Mouse (Mus musculus) midbrain, embryonic 14.5 days (tissue): Measurements from ENCODE around the gene Anks1. TPM values are rescaled to one million over a fixed set of nuclear protein-coding genes. Genes with fewer than 3 reads are reported as not detected.

ENCODE experiments used
- ATAC-seq: fragments of 200-750 bp; cut with Nextera tagmentation; 2 replicates; pipeline ENCODE4 v1.8.0; 2017; ENCODE audit warnings: moderate number of reproducible peaks, moderate library complexity; ENCODE audit not compliant: low FRiP score, low TSS enrichment
- DNase-seq: peaks from one replicate; pipeline ENCODE4 v3.0.0-alpha.2; 2015
- H3K27ac ChIP-seq: fragments of 300-500 bp; sonication (generic); replicated peaks from 2 replicates; pipeline ENCODE4 v1.5.1; 2014; ENCODE audit warnings: mild to moderate bottlenecking, low read depth, low read length, moderate library complexity
- H3K27me3 ChIP-seq: fragments of 300-500 bp; sonication (generic); 2 replicates; pipeline ENCODE4 v1.6.1; 2014; ENCODE audit warnings: low read length, control low read depth, mixed read lengths; ENCODE audit not compliant: control insufficient read depth, insufficient read depth
- H3K36me3 ChIP-seq: fragments of 300-500 bp; sonication (generic); 2 replicates; pipeline ENCODE4 v1.6.1; 2014; ENCODE audit warnings: low read length, control low read depth; ENCODE audit not compliant: control insufficient read depth, insufficient read depth
- H3K4me1 ChIP-seq: fragments of 300-500 bp; sonication (generic); 2 replicates; pipeline ENCODE4 v1.6.1; 2014; ENCODE audit warnings: mild to moderate bottlenecking, antibody characterized with exemption, low read length, control low read depth; ENCODE audit not compliant: control insufficient read depth, insufficient read depth
- H3K4me2 ChIP-seq: fragments of 300-500 bp; sonication (generic); 2 replicates; pipeline ENCODE4 v1.6.1; 2014; ENCODE audit warnings: mild to moderate bottlenecking, low read length, moderate library complexity
- H3K4me3 ChIP-seq: fragments of 300-500 bp; sonication (generic); replicated peaks from 2 replicates; pipeline ENCODE4 v1.5.1; 2014; ENCODE audit warnings: low read depth, low read length
- H3K9ac ChIP-seq: fragments of 300-500 bp; sonication (generic); replicated peaks from 2 replicates; pipeline ENCODE4 v1.6.1; 2014; ENCODE audit warnings: mild to moderate bottlenecking, low read length, moderate library complexity
- H3K9me3 ChIP-seq: fragments of 300-500 bp; sonication (generic); 2 replicates; pipeline ENCODE4 v1.6.1; 2016; ENCODE audit warnings: low read length, control low read depth, mixed read lengths; ENCODE audit not compliant: control insufficient read depth
- WGBS: fragments of 180-500 bp; shearing (Covaris S2); extraction: QIAGEN DNeasy Blood & Tissue Kit; methylation state at CpG from one replicate; pipeline ENCODE4 v1.1.7; 2014; 5-methylcytosine and 5-hydroxymethylcytosine counted together
- polyA plus RNA-seq: library from polyadenylated mRNA; unstranded; fragments of >200 nt; fragmentation: Nextera tagmentation; extraction: Ambion mirVana; gene quantifications from 2 replicates; pipeline ENCODE4 v1.2.1, GENCODE M21; 2014

The Anks1 gene
- polyA plus RNA-seq, 1 experiment from 2014 or later: 69.2 TPM

GRCm38 (mm10) chr17:27938121-27938754, 29.1 kb downstream of the Anks1 start:
- no peak overlapping the region for H3K4me2 ChIP-seq
- no peak overlapping the region for H3K4me3 ChIP-seq
- H3K27me3 ChIP-seq: no peaks in the 10 kb centered on the region
- no peak for DNase-seq
- H3K9me3 ChIP-seq: no peaks in the 10 kb centered on the region
- WGBS: 88% methylated on average over 12 of the region's 12 CpGs
- H3K9ac ChIP-seq: no peak overlapping the region
- no peak overlapping the region for H3K27ac ChIP-seq
- no peaks in the 10 kb centered on the region for H3K36me3 ChIP-seq
- H3K4me1 ChIP-seq: peaks cover 6% of the 10 kb centered on the region; the same call in 1 of the 2 replicates
- ATAC-seq: no peak

- H3K27ac ChIP-seq: no peak overlapping the region
- no peak for DNase-seq
- 89% methylated on average over 5 of the region's 5 CpGs for WGBS
Measured at GRCm38 (mm10) chr17:27939028-27939427, 29.9 kb downstream of the Anks1 start.

GRCm38 (mm10) chr17:27940352-27940751, 31.2 kb downstream of the Anks1 start:
- Histone ChIP-seq H3K36me3 (no peaks in the 10 kb centered on the region), H3K4me1 (peaks cover 11% of the 10 kb centered on the region; the same call in 1 of the 2 replicates), H3K4me3 (no peak overlapping the region), H3K27ac (no peak overlapping the region), H3K27me3 (no peaks in the 10 kb centered on the region), H3K9ac (no peak overlapping the region), H3K9me3 (no peaks in the 10 kb centered on the region), H3K4me2 (no peak overlapping the region)
- ATAC-seq: no peak
- WGBS: 85% methylated on average over 4 of the region's 4 CpGs
- no peak for DNase-seq

More at GRCm38 (mm10) chr17:27939028-27939427, 29.9 kb downstream of the Anks1 start:
- H3K9ac ChIP-seq: no peak overlapping the region
- no peak overlapping the region for H3K4me2 ChIP-seq
- H3K4me3 ChIP-seq: no peak overlapping the region
- no peak for ATAC-seq
- H3K9me3 ChIP-seq: no peaks in the 10 kb centered on the region
- H3K36me3 ChIP-seq: no peaks in the 10 kb centered on the region
- no peaks in the 10 kb centered on the region for H3K27me3 ChIP-seq
- peaks cover 6% of the 10 kb centered on the region; the same call in 1 of the 2 replicates for H3K4me1 ChIP-seq

GRCm38 (mm10) chr17:27941178-27941577, 32.1 kb downstream of the Anks1 start:
- WGBS: 83% methylated on average over 5 of the region's 5 CpGs
- H3K9ac ChIP-seq: no peak overlapping the region
- no peaks in the 10 kb centered on the region for H3K27me3 ChIP-seq
- no peak overlapping the region for H3K4me3 ChIP-seq
- DNase-seq (no peak), ATAC-seq (no peak)
- no peaks in the 10 kb centered on the region for H3K9me3 ChIP-seq
- no peak overlapping the region for H3K27ac ChIP-seq
- no peak overlapping the region for H3K4me2 ChIP-seq
- no peaks in the 10 kb centered on the region for H3K36me3 ChIP-seq
- peaks cover 18% of the 10 kb centered on the region; the same call in 1 of the 2 replicates for H3K4me1 ChIP-seq

GRCm38 (mm10) chr17:27941698-27942097, 32.6 kb downstream of the Anks1 start:
- no peaks in the 10 kb centered on the region for H3K9me3 ChIP-seq
- H3K9ac ChIP-seq: no peak overlapping the region
- no peaks in the 10 kb centered on the region for H3K36me3 ChIP-seq
- H3K4me3 ChIP-seq: no peak overlapping the region
- DNase-seq (no peak), ATAC-seq (no peak)
- peaks cover 18% of the 10 kb centered on the region; the same call in 1 of the 2 replicates for H3K4me1 ChIP-seq
- WGBS: 59% methylated on average over 2 of the region's 2 CpGs
- no peak overlapping the region for H3K27ac ChIP-seq
- no peak overlapping the region for H3K4me2 ChIP-seq
- H3K27me3 ChIP-seq: no peaks in the 10 kb centered on the region

GRCm38 (mm10) chr17:27942131-27942530, 33.0 kb downstream of the Anks1 start:
- Histone ChIP-seq H3K4me3 (no peak overlapping the region), H3K9me3 (no peaks in the 10 kb centered on the region), H3K27ac (no peak overlapping the region), H3K27me3 (no peaks in the 10 kb centered on the region), H3K9ac (no peak overlapping the region), H3K4me2 (no peak overlapping the region), H3K36me3 (no peaks in the 10 kb centered on the region), H3K4me1 (peaks cover 18% of the 10 kb centered on the region; the same call in 1 of the 2 replicates)
- ATAC-seq (no peak), DNase-seq (no peak)
- 96% methylated on average over 4 of the region's 4 CpGs for WGBS

GRCm38 (mm10) chr17:27945546-27946216, 36.6 kb downstream of the Anks1 start:
- peak; percentile 48 for DNase-seq
- no peak overlapping the region for H3K4me3 ChIP-seq
- H3K36me3 ChIP-seq: no peaks in the 10 kb centered on the region
- H3K27me3 ChIP-seq: no peaks in the 10 kb centered on the region
- no peak for ATAC-seq
- H3K4me2 ChIP-seq: no peak overlapping the region
- no peaks in the 10 kb centered on the region for H3K9me3 ChIP-seq
- peak overlapping the region; percentile 57 for H3K27ac ChIP-seq
- H3K4me1 ChIP-seq: peaks cover 12% of the 10 kb centered on the region; the same call in 1 of the 2 replicates
- 36% methylated on average over 6 of the region's 6 CpGs for WGBS
- no peak overlapping the region for H3K9ac ChIP-seq

- no peak for ATAC-seq
- no peak for DNase-seq
- Histone ChIP-seq H3K4me3 (no peak overlapping the region), H3K9me3 (no peaks in the 10 kb centered on the region), H3K27ac (peak overlapping the region; percentile 57; the same call in 1 of the 2 replicates), H3K4me1 (peaks cover 12% of the 10 kb centered on the region; the same call in 1 of the 2 replicates), H3K27me3 (no peaks in the 10 kb centered on the region), H3K4me2 (no peak overlapping the region), H3K36me3 (no peaks in the 10 kb centered on the region), H3K9ac (no peak overlapping the region)
- WGBS: 88% methylated on average over 8 of the region's 8 CpGs
Measured at GRCm38 (mm10) chr17:27946371-27946770, 37.3 kb downstream of the Anks1 start.

- Histone ChIP-seq H3K4me2 (no peak overlapping the region), H3K36me3 (no peaks in the 10 kb centered on the region), H3K4me3 (no peak overlapping the region), H3K4me1 (peaks cover 12% of the 10 kb centered on the region; the same call in 1 of the 2 replicates), H3K27ac (no peak overlapping the region), H3K9ac (no peak overlapping the region), H3K9me3 (no peaks in the 10 kb centered on the region), H3K27me3 (no peaks in the 10 kb centered on the region)
- WGBS: 77% methylated on average over 2 of the region's 2 CpGs
- ATAC-seq: no peak
- no peak for DNase-seq
Measured at GRCm38 (mm10) chr17:27947155-27947554, 38.0 kb downstream of the Anks1 start.
